Mouse (Mus musculus): ENCODE data around the gene Fam104a.

DNA sequence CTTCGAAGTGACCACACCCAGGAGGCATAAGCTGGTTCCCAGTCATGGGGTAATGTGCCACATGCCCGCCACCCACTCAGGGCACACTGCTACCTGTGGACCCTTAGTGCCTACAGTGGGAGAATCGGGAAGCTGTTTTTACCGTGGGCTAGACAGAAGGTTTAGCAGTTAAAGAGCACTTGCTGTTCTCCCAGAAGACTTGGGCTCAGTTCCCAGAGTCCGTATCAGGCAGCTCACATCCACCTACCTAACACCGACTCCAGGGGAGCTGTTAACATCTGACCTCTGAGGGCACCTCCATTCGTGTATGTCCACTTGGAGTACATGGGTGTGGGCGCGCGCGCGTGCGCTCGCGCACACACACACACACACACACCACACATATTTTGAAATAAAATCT, 29.9 kb downstream of the Fam104a start:
- TF ChIP-seq CTCF (IDR thresholded peaks at IDR 0.05 in 2 of 3, conservative IDR thresholded peaks at IDR 0.05 in 1 of 3; ENCODE audit: control insufficient read depth in 1 of 3, insufficient read depth in 1 of 3, low read depth in 2 of 3, low read length in 3 of 3, poor library complexity in 1 of 3, severe bottlenecking in 1 of 3) (no peak), E2F4 (IDR thresholded peaks at IDR 0.05; ENCODE audit: borderline replicate concordance, low read depth, low read length) (no peak), TCF12 (IDR thresholded peaks at IDR 0.05; ENCODE audit: low read depth, low read length) (no peak), POLR2A (IDR thresholded peaks at IDR 0.05; ENCODE audit: control insufficient read depth in 1 of 2, insufficient read depth in 1 of 2, low read depth in 1 of 2, low read length in 2 of 2, poor library complexity in 1 of 2) (no peak), MXI1 (IDR thresholded peaks at IDR 0.05; ENCODE audit: low read depth, low read length) (no peak), CHD1 (IDR thresholded peaks at IDR 0.05; ENCODE audit: low read depth, low read length) (no peak), ZC3H11A (IDR thresholded peaks at IDR 0.05; ENCODE audit: low read depth, low read length) (no peak), ZNF384 (IDR thresholded peaks at IDR 0.05; ENCODE audit: low read depth, low read length) (no peak)

All from MEL (cell line).